Mouse (Mus musculus): ENCODE measurements around the gene Trim14. TPM values are rescaled to one million over a fixed set of nuclear protein-coding genes. Genes with fewer than 3 reads are reported as not detected.
"Not testable (repeated sequence)": the region's sequence is repeated elsewhere in the genome, so short reads cannot be mapped to it uniquely, and the experiment has no call there.

Trim14 gene
- total RNA-seq (2014; rRNA removed) (0.47 and 1.8 TPM in 2 replicates), polyA plus RNA-seq (2015; fragmentation: Nextera tagmentation; extraction: Ambion mirVana) (0.75 and 1.4 TPM in 2 replicates)

GRCm38 (mm10) chr4:46535840-46536361 lies at the start of gene Trim14:
TSS of gene Trim14 (minus strand) at chr4:46536141.
- Histone ChIP-seq H3K4me1 (ENCODE audit: insufficient read depth, low read length) (no peaks in the 10 kb centered on the region), H3K9me3 (ENCODE audit: low read length) (no peaks in the 10 kb centered on the region), H3K9ac (replicated peaks; ENCODE audit: low read length, poor library complexity, severe bottlenecking) (peak within 1 kb of the TSS; percentile 33), H3K27me3 (ENCODE audit: insufficient read depth, low read length) (peaks cover 18% of the 10 kb centered on the region), H3K36me3 (ENCODE audit: insufficient read depth, low read length) (peaks cover 18% of the 10 kb centered on the region), H3K27ac (ENCODE audit: low read depth, low read length) (no peak within 1 kb of the TSS), H3K4me3 (ENCODE audit: low read depth, low read length) (peak within 1 kb of the TSS; percentile 40), H3K4me2 (ENCODE audit: low read depth, low read length, poor library complexity, severe bottlenecking) (peak within 1 kb of the TSS; percentile 73)
- ATAC-seq (ENCODE audit: low FRiP score) (peak; percentile 38; the same call in 1 of the 2 replicates), DNase-seq (ENCODE audit: low spot score) (peak; percentile 40)
- TF ChIP-seq CTCF (IDR thresholded peaks at IDR 0.05), result peak; percentile 52
- 1% methylated on average over 45 of the region's 46 CpGs for WGBS

- Histone ChIP-seq H3K27me3 (ENCODE audit: insufficient read depth, low read length) (no peaks in the 10 kb centered on the region), H3K27ac (ENCODE audit: low read depth, low read length) (no peak overlapping the region), H3K36me3 (ENCODE audit: insufficient read depth, low read length) (no peaks in the 10 kb centered on the region), H3K4me2 (ENCODE audit: low read depth, low read length, poor library complexity, severe bottlenecking) (no peak overlapping the region), H3K9ac (replicated peaks; ENCODE audit: low read length, poor library complexity, severe bottlenecking) (no peak overlapping the region), H3K4me1 (ENCODE audit: insufficient read depth, low read length) (no peaks in the 10 kb centered on the region), H3K4me3 (ENCODE audit: low read depth, low read length) (no peak overlapping the region), H3K9me3 (ENCODE audit: low read length) (no peaks in the 10 kb centered on the region)
- no peak for DNase-seq (ENCODE audit: low spot score)
- 77% methylated on average over 13 of the region's 13 CpGs for WGBS
- ATAC-seq (ENCODE audit: low FRiP score), result no peak
- no peak for TF ChIP-seq CTCF (IDR thresholded peaks at IDR 0.05)
These were observed 49.3 kb upstream of the Trim14 start for GRCm38 (mm10) chr4:46585041-46585810.

GRCm38 (mm10) chr4:46584536-46584935 lies 48.6 kb upstream of the Trim14 start:
- not testable (repeated sequence) for H3K9ac ChIP-seq (replicated peaks; ENCODE audit: low read length, poor library complexity, severe bottlenecking); H3K4me1 ChIP-seq (ENCODE audit: insufficient read depth, low read length); H3K27me3 ChIP-seq (ENCODE audit: insufficient read depth, low read length); H3K9me3 ChIP-seq (ENCODE audit: low read length); H3K36me3 ChIP-seq (ENCODE audit: insufficient read depth, low read length); H3K4me2 ChIP-seq (ENCODE audit: low read depth, low read length, poor library complexity, severe bottlenecking); ATAC-seq (ENCODE audit: low FRiP score); DNase-seq (ENCODE audit: low spot score); H3K27ac ChIP-seq (ENCODE audit: low read depth, low read length); H3K4me3 ChIP-seq (ENCODE audit: low read depth, low read length)
- WGBS, result 80% methylated on average over 3 of the region's 3 CpGs

- ATAC-seq (ENCODE audit: low FRiP score); H3K4me2 ChIP-seq (ENCODE audit: low read depth, low read length, poor library complexity, severe bottlenecking): not testable (repeated sequence)
These were observed 48.1 kb upstream of the Trim14 start for GRCm38 (mm10) chr4:46584084-46584483.

GRCm38 (mm10) chr4:46582024-46582423 lies 46.1 kb upstream of the Trim14 start:
- H3K4me3 ChIP-seq (ENCODE audit: low read depth, low read length); H3K4me2 ChIP-seq (ENCODE audit: low read depth, low read length, poor library complexity, severe bottlenecking); H3K4me1 ChIP-seq (ENCODE audit: insufficient read depth, low read length); H3K9me3 ChIP-seq (ENCODE audit: low read length); DNase-seq (ENCODE audit: low spot score); ATAC-seq (ENCODE audit: low FRiP score); H3K36me3 ChIP-seq (ENCODE audit: insufficient read depth, low read length); H3K9ac ChIP-seq (replicated peaks; ENCODE audit: low read length, poor library complexity, severe bottlenecking); H3K27ac ChIP-seq (ENCODE audit: low read depth, low read length); H3K27me3 ChIP-seq (ENCODE audit: insufficient read depth, low read length): not testable (repeated sequence)
- 90% methylated on average over 9 of the region's 9 CpGs for WGBS

More at GRCm38 (mm10) chr4:46584084-46584483, 48.1 kb upstream of the Trim14 start:
- not testable (repeated sequence) for DNase-seq (ENCODE audit: low spot score); H3K36me3 ChIP-seq (ENCODE audit: insufficient read depth, low read length); H3K4me1 ChIP-seq (ENCODE audit: insufficient read depth, low read length); H3K27me3 ChIP-seq (ENCODE audit: insufficient read depth, low read length); H3K9ac ChIP-seq (replicated peaks; ENCODE audit: low read length, poor library complexity, severe bottlenecking); H3K4me3 ChIP-seq (ENCODE audit: low read depth, low read length); H3K27ac ChIP-seq (ENCODE audit: low read depth, low read length); H3K9me3 ChIP-seq (ENCODE audit: low read length)
- 93% methylated on average over 2 of the region's 6 CpGs for WGBS

- not testable (repeated sequence) for H3K36me3 ChIP-seq (ENCODE audit: insufficient read depth, low read length); ATAC-seq (ENCODE audit: low FRiP score); H3K27me3 ChIP-seq (ENCODE audit: insufficient read depth, low read length); H3K4me1 ChIP-seq (ENCODE audit: insufficient read depth, low read length); H3K4me2 ChIP-seq (ENCODE audit: low read depth, low read length, poor library complexity, severe bottlenecking); DNase-seq (ENCODE audit: low spot score); H3K4me3 ChIP-seq (ENCODE audit: low read depth, low read length); H3K9me3 ChIP-seq (ENCODE audit: low read length); H3K27ac ChIP-seq (ENCODE audit: low read depth, low read length); H3K9ac ChIP-seq (replicated peaks; ENCODE audit: low read length, poor library complexity, severe bottlenecking)
- WGBS, result 96% methylated on average over 22 of the region's 22 CpGs
These were observed 45.6 kb upstream of the Trim14 start for GRCm38 (mm10) chr4:46581577-46581976.

GRCm38 (mm10) chr4:46580799-46581243 lies 44.9 kb upstream of the Trim14 start:
- not testable (repeated sequence) for H3K4me1 ChIP-seq (ENCODE audit: insufficient read depth, low read length); H3K9ac ChIP-seq (replicated peaks; ENCODE audit: low read length, poor library complexity, severe bottlenecking); DNase-seq (ENCODE audit: low spot score); H3K27ac ChIP-seq (ENCODE audit: low read depth, low read length); H3K9me3 ChIP-seq (ENCODE audit: low read length); H3K4me3 ChIP-seq (ENCODE audit: low read depth, low read length); ATAC-seq (ENCODE audit: low FRiP score); H3K4me2 ChIP-seq (ENCODE audit: low read depth, low read length, poor library complexity, severe bottlenecking); H3K27me3 ChIP-seq (ENCODE audit: insufficient read depth, low read length); H3K36me3 ChIP-seq (ENCODE audit: insufficient read depth, low read length)
- WGBS, result 93% methylated on average over 15 of the region's 15 CpGs

GRCm38 (mm10) chr4:46578796-46579346 lies 42.9 kb upstream of the Trim14 start:
- not testable (repeated sequence) for H3K4me3 ChIP-seq (ENCODE audit: low read depth, low read length); H3K4me2 ChIP-seq (ENCODE audit: low read depth, low read length, poor library complexity, severe bottlenecking); H3K27me3 ChIP-seq (ENCODE audit: insufficient read depth, low read length); DNase-seq (ENCODE audit: low spot score); H3K9me3 ChIP-seq (ENCODE audit: low read length); H3K4me1 ChIP-seq (ENCODE audit: insufficient read depth, low read length); H3K27ac ChIP-seq (ENCODE audit: low read depth, low read length); H3K36me3 ChIP-seq (ENCODE audit: insufficient read depth, low read length); ATAC-seq (ENCODE audit: low FRiP score); H3K9ac ChIP-seq (replicated peaks; ENCODE audit: low read length, poor library complexity, severe bottlenecking)
- WGBS, result 92% methylated on average over 8 of the region's 8 CpGs

All from midbrain, postnatal 0 days (tissue).